Mouse (Mus musculus): Measurements from ENCODE around the gene Ncor2.

- TF ChIP-seq CTCF (IDR thresholded peaks at IDR 0.05; ENCODE audit: low read depth, low read length), result no peak
- no peak for TF ChIP-seq POLR2A (IDR thresholded peaks at IDR 0.05; ENCODE audit: extremely low read depth, insufficient read depth, low read length)
These were observed 38.6 kb upstream of the Ncor2 start for GRCm38 (mm10) chr5:125217426-125218170.
